In the genomic region with DNA sequence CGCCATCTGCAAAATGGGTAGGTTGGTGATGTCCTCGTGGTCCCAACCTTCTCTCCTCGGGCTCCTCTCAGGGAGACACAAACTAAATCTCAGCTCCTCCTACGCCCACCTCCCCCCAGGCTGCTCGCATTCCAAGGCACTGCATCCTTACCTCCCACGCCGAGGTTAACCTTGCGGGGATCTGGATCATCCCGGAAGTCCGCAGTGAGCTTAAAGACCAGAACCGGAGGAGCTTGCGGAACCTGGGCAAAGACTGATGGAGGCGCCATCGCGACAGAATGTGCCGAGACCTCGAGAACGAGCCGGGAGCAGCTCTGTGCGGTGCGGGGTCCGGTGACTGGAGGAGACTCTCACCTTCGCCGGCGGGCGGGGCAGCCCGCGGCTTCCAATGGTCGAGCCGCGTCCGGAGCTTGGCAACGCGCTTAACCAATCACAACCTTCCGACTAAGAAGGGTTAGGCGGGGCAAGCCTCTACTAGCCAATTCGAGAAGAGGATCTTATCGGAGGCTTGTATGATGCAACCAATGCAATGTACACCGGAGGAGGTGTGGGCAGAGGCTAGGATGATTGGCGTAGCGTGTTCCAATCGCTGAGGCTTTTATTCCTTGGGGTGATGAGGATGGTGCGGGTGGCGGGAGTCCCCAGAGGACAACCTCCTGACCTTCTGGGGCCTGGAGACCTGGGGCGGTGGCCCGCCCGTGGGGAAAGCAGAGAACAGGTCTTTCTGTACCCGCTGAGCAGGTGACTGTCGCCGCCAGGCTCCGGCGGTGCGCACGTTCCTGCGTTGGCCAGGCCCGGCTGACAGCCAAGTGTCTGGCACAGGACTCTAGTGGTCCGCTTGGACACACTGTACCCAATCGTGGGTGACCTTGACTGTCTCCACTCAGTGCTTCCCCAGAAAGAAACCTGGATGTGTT, we compare ENCODE assay signal across 7 mouse cellular contexts. TPM values are rescaled to one million over a fixed set of nuclear protein-coding genes. Genes with fewer than 3 reads are reported as not detected.
A peak's percentile ranks its signal among the peaks of the same experiment; 100 is the strongest.
DNase-seq lines count a peak whose midpoint lies in the region; ATAC-seq lines count a peak whose summit lies in the region.

A gene (minus strand): TSS at position 419 of the 917 bp plus-strand sequence.

- peak; percentile 100 for ATAC-seq in embryonic facial prominence, embryonic 12.5 days (ENCODE audit: insufficient number of reproducible peaks, insufficient read depth, low FRiP score, low TSS enrichment)
- peak; percentile 99 for ATAC-seq in limb, embryonic 11.5 days (ENCODE audit: insufficient number of reproducible peaks, low FRiP score, low TSS enrichment, low read depth)
- peak; percentile 99 for ATAC-seq in midbrain, embryonic 14.5 days (ENCODE audit: low FRiP score, low TSS enrichment)

- peak within 1 kb of the TSS; percentile 73 for H3K4me3 ChIP-seq in embryonic facial prominence, embryonic 12.5 days
- peak within 1 kb of the TSS; percentile 74 for H3K4me3 ChIP-seq in limb, embryonic 11.5 days (ENCODE audit: low read depth, low read length)
- H3K4me3 ChIP-seq in midbrain, embryonic 14.5 days (replicated peaks; ENCODE audit: low read depth, low read length) = peak within 1 kb of the TSS; percentile 54

- H3K27ac ChIP-seq in embryonic facial prominence, embryonic 12.5 days = no peak within 1 kb of the TSS
- no peak within 1 kb of the TSS for H3K27ac ChIP-seq in limb, embryonic 11.5 days (replicated peaks; ENCODE audit: low read depth, low read length)
- H3K27ac ChIP-seq in midbrain, embryonic 14.5 days (replicated peaks; ENCODE audit: low read depth, low read length) = peak within 1 kb of the TSS; percentile 77

- peaks cover 22% of the 10 kb centered on the region; the same call in 1 of the 2 replicates for H3K4me1 ChIP-seq in embryonic facial prominence, embryonic 12.5 days
- peaks cover 3% of the 10 kb centered on the region for H3K4me1 ChIP-seq in limb, embryonic 11.5 days (ENCODE audit: control insufficient read depth, insufficient read depth, low read length)
- H3K4me1 ChIP-seq in midbrain, embryonic 14.5 days (ENCODE audit: control insufficient read depth, insufficient read depth, low read length) = peaks cover 29% of the 10 kb centered on the region

- H3K36me3 ChIP-seq in embryonic facial prominence, embryonic 12.5 days = no peaks in the 10 kb centered on the region
- no peaks in the 10 kb centered on the region for H3K36me3 ChIP-seq in limb, embryonic 11.5 days (ENCODE audit: control insufficient read depth, insufficient read depth, low read length)
- H3K36me3 ChIP-seq in midbrain, embryonic 14.5 days (ENCODE audit: control insufficient read depth, insufficient read depth, low read length) = no peaks in the 10 kb centered on the region

- peak; percentile 90 for DNase-seq in adrenal gland, postnatal 25 days
- DNase-seq in heart, adult 11 months = peak; percentile 100
- DNase-seq in kidney, adult 18-20 months = peak; percentile 93
- peak; percentile 94 for DNase-seq in limb, embryonic 11.5 days (ENCODE audit: low spot score)
- DNase-seq in midbrain, embryonic 14.5 days = peak; percentile 98
- DNase-seq in spleen, adult 18-20 months = peak; percentile 83 to 84

- 0 out of 2 replicates have a peak, but pooled peaks cover 4% of the 10 kb centered on the region for H3K27me3 ChIP-seq in embryonic facial prominence, embryonic 12.5 days
- H3K27me3 ChIP-seq in limb, embryonic 11.5 days (ENCODE audit: control insufficient read depth, insufficient read depth, low read length) = no peaks in the 10 kb centered on the region
- H3K27me3 ChIP-seq in midbrain, embryonic 14.5 days (ENCODE audit: control insufficient read depth, insufficient read depth, low read length) = no peaks in the 10 kb centered on the region

- WGBS in embryonic facial prominence, embryonic 12.5 days = under 1% methylated on average over 58 of the region's 58 CpGs
- under 1% methylated on average over 58 of the region's 58 CpGs for WGBS in limb, embryonic 11.5 days
- WGBS in midbrain, embryonic 14.5 days = under 1% methylated on average over 58 of the region's 58 CpGs

- no peaks in the 10 kb centered on the region for H3K9me3 ChIP-seq in embryonic facial prominence, embryonic 12.5 days
- no peaks in the 10 kb centered on the region for H3K9me3 ChIP-seq in limb, embryonic 11.5 days (ENCODE audit: control insufficient read depth, low read length)
- no peaks in the 10 kb centered on the region for H3K9me3 ChIP-seq in midbrain, embryonic 14.5 days (ENCODE audit: control insufficient read depth, low read length)

- peak within 1 kb of the TSS; percentile 62 for H3K9ac ChIP-seq in embryonic facial prominence, embryonic 12.5 days
- peak within 1 kb of the TSS; percentile 77 for H3K9ac ChIP-seq in limb, embryonic 11.5 days (ENCODE audit: low read length)
- peak within 1 kb of the TSS; percentile 74 for H3K9ac ChIP-seq in midbrain, embryonic 14.5 days (replicated peaks; ENCODE audit: low read length)

- H3K4me2 ChIP-seq in embryonic facial prominence, embryonic 12.5 days (replicated peaks) = peak within 1 kb of the TSS; percentile 68
- peak within 1 kb of the TSS; percentile 79 for H3K4me2 ChIP-seq in limb, embryonic 11.5 days (ENCODE audit: low read depth, severe bottlenecking)
- H3K4me2 ChIP-seq in midbrain, embryonic 14.5 days (ENCODE audit: low read length) = peak within 1 kb of the TSS; percentile 72

RNA-seq across cellular contexts. Expression of the gene that starts here (rescaled TPM):
- 191 and 315 TPM in 2 replicates for total RNA-seq in adrenal gland, postnatal 25 days (2021)
- polyA plus RNA-seq in embryonic facial prominence, embryonic 12.5 days (2016; fragmentation: Nextera tagmentation; extraction: Ambion mirVana) = 42.9 and 44.1 TPM in 2 replicates
- polyA plus RNA-seq in limb, embryonic 11.5 days (2014; fragmentation: Nextera tagmentation; extraction: Ambion mirVana) = 41.0 and 45.6 TPM in 2 replicates
- 72.6 and 89.3 TPM in 2 replicates for polyA plus RNA-seq in midbrain, embryonic 14.5 days (2014; fragmentation: Nextera tagmentation; extraction: Ambion mirVana)
